Mouse (Mus musculus) thymus, adult 2 months (tissue): Measurements from ENCODE around the gene Dnajc16.

Source experiments
- CTCF ChIP-seq: fragments of 200-500 bp; IDR thresholded peaks from 2 replicates; pipeline ENCODE4 v1.5.1; 2012; ENCODE audit warnings: mild to moderate bottlenecking, control low read depth, low read length, moderate library complexity, borderline replicate concordance; ENCODE audit not compliant: control insufficient read depth, poor library complexity, insufficient read depth; ENCODE audit errors: extremely low read depth
- POLR2A ChIP-seq: fragments of 200-500 bp; IDR thresholded peaks from 2 replicates; pipeline ENCODE4 v1.6.1; 2012; ENCODE audit warnings: mild to moderate bottlenecking, low read length, control low read depth, moderate library complexity; ENCODE audit not compliant: control insufficient read depth, poor library complexity, insufficient read depth; ENCODE audit errors: extremely low read depth

GRCm38 (mm10) chr4:141817706-141818105 is 27.0 kb upstream of the Dnajc16 start:
- no peak for TF ChIP-seq CTCF
- no peak for TF ChIP-seq POLR2A
